Mouse (Mus musculus) bone marrow macrophage, adult 2 months (primary cell): ENCODE measurements at regions not wholly inside any gene's neighbourhood (a gene's known extent, or its start where the extent isn't known, plus 50 kb on each side); places are given as distances from the start of the nearest gene placed in this dataset.

Experiments
- CTCF ChIP-seq: IDR thresholded peaks from 2 replicates; pipeline ENCODE4 v1.5.1; 2012; ENCODE audit warnings: low read depth, mild to moderate bottlenecking, low read length, moderate library complexity
- POLR2A ChIP-seq: IDR thresholded peaks from 2 replicates; pipeline ENCODE4 v1.6.1; 2012; ENCODE audit warnings: mild to moderate bottlenecking, low read depth, low read length, borderline replicate concordance

DNA sequence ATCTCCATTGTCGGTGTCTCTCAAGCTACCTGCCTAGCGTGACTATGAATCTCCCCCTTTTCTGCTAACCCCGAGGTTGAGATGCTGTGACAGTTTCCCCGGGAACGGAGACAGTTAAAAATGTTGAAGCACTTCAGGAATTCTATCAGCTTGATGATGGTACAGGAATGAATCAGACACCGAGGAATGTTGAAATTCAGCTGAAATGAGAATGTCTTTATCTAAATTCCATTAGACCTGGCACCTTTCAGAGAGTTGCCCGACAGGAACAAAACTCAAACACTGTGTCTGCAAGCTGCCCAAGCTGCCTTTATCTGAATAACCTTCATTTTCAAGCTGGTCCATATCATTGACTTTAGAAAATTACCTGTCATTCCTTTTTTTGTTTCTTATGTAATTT is 82.4 kb downstream of the 1190002N15Rik start:
- TF ChIP-seq POLR2A (no peak), CTCF (no peak)
